31 mouse cellular contexts compared by ENCODE assay signal in the genomic region with DNA sequence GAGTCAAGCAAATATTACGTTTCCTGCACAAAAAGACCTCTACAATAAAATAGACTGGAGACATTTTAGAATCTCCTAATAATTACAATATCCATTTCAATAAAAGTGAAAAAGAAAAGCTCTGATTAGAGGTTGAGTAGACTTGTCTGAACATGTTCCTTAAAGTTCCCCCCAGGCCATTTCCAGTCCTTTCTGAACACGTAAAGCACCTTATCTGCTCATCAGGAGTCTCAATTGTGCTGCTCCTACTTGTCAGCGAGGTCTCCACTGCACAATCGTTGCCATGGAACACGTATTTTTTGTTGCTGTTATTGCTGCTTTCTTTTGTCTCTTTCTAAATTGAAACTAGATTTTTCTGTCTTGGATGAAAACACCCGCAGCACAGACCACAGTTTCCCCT. TPM values are rescaled to one million over a fixed set of nuclear protein-coding genes. Genes with fewer than 3 reads are reported as not detected.
DNase-seq lines count a peak whose midpoint lies in the region; ATAC-seq and TF ChIP-seq lines count a peak whose summit lies in the region.
"Had no signal": no experiment of that assay in that cellular context is flagged by ENCODE, and none has a peak within 500 bp of the region (broad histone marks: within the 10 kb centered on the region; RNA-seq: fewer than 3 reads in every experiment).

No protein-coding gene starts in this region.

- no peak for ATAC-seq in forebrain, embryonic 13.5 days
- ATAC-seq: inflammation-experienced regulatory T-cells, adult 6 months; lung, postnatal 0 days had no signal

- H3K4me1 ChIP-seq in CH12.LX (ENCODE audit: control insufficient read depth in 1 of 2, insufficient read depth in 2 of 2) (peaks cover 0 to 11% of the 10 kb centered on the region in 2 experiments; a peak in 1 of 4 replicates), ES-E14 (ENCODE audit: control insufficient read depth in 2 of 2, insufficient read depth in 2 of 2, low read length in 2 of 2, poor library complexity in 1 of 2) (no peaks in the 10 kb centered on the region)
- H3K4me1 ChIP-seq in embryonic fibroblast, embryonic 13.5 days (ENCODE audit: control insufficient read depth, insufficient read depth, low read length) = peaks cover 4% of the 10 kb centered on the region; the same call in 1 of the 2 replicates
- no peaks in the 10 kb centered on the region for H3K4me1 ChIP-seq in forebrain, embryonic 13.5 days
- H3K4me1 ChIP-seq: heart, embryonic 12.5 days; hindbrain, embryonic 15.5 days; liver, embryonic 13.5 days; midbrain, embryonic 10.5 days; neural tube, embryonic 13.5 days had no signal

- TF ChIP-seq EP300 in CH12.LX (IDR thresholded peaks at IDR 0.05; ENCODE audit: low read length) = 0 out of 2 replicates have a peak, but pooled peaks have one; percentile 38

- no peak for DNase-seq in layer of hippocampus, adult 2 months (ENCODE audit: low spot score in 2 of 2)
- no peak for DNase-seq in layer of hippocampus, adult 8-10 months (ENCODE audit: low spot score in 2 of 2)
- DNase-seq in CH12.LX (ENCODE audit: extremely low read depth) (no peak), ES-E14 (ENCODE audit: low read depth, low spot score) (no peak)
- no peak for DNase-seq in right cerebral cortex, postnatal 4 days
- DNase-seq in spleen, adult 12 weeks (ENCODE audit: low spot score) = no peak
- DNase-seq: adrenal gland, postnatal 10 days; cerebellum, adult 8-10 months; cerebellum, postnatal 25 days; gastrocnemius, postnatal 36 days; heart, adult 2 months; heart, postnatal 4 days; kidney, adult 11 months; kidney, postnatal 14 days; liver, embryonic 13.5 days; lung, adult 18-20 months; lung, postnatal 4 days; thymus, postnatal 14 days had no signal

- peak overlapping the region; percentile 86 for H3K4me2 ChIP-seq in CH12.LX (ENCODE audit: insufficient read depth, low read depth, poor library complexity, severe bottlenecking)
- H3K4me2 ChIP-seq in forebrain, embryonic 13.5 days = no peak overlapping the region
- H3K4me2 ChIP-seq: heart, embryonic 12.5 days; hindbrain, embryonic 15.5 days; liver, embryonic 13.5 days; neural tube, embryonic 13.5 days had no signal

- peak overlapping the region; percentile 22; the same call in 1 of the 2 replicates for H3K4me3 ChIP-seq in layer of hippocampus, adult 2 months
- H3K4me3 ChIP-seq in CH12.LX (replicated peaks in 1 of 3; ENCODE audit: low read depth in 2 of 3, low read length in 2 of 3, poor library complexity in 1 of 3) (peak overlapping the region in 1 of 3 experiments; percentile 13), ES-E14 (ENCODE audit: insufficient read depth in 1 of 2, low read depth in 1 of 2, low read length in 2 of 2, poor library complexity in 1 of 2, severe bottlenecking in 1 of 2) (no peak overlapping the region)
- no peak overlapping the region for H3K4me3 ChIP-seq in embryonic fibroblast, embryonic 13.5 days (ENCODE audit: insufficient read depth, low read length)
- H3K4me3 ChIP-seq in forebrain, embryonic 13.5 days = no peak overlapping the region
- H3K4me3 ChIP-seq: heart, adult 2 months; heart, embryonic 12.5 days; hindbrain, embryonic 15.5 days; liver, embryonic 13.5 days; midbrain, embryonic 10.5 days; neural tube, embryonic 13.5 days had no signal

- no peaks in the 10 kb centered on the region for H3K79me2 ChIP-seq in CH12.LX (replicated peaks; ENCODE audit: control insufficient read depth, extremely low read depth, insufficient read depth, poor library complexity, severe bottlenecking)

- no peaks in the 10 kb centered on the region for H3K27me3 ChIP-seq in CH12.LX (replicated peaks)
- no peaks in the 10 kb centered on the region for H3K27me3 ChIP-seq in forebrain, embryonic 13.5 days
- H3K27me3 ChIP-seq: heart, embryonic 12.5 days; hindbrain, embryonic 15.5 days; liver, embryonic 13.5 days; neural tube, embryonic 13.5 days had no signal

- H3K9ac ChIP-seq in CH12.LX (ENCODE audit: insufficient read depth, low read depth) (peak overlapping the region; percentile 86), ES-E14 (ENCODE audit: insufficient read depth, low read depth, low read length, poor library complexity, severe bottlenecking) (no peak overlapping the region)
- no peak overlapping the region for H3K9ac ChIP-seq in forebrain, embryonic 13.5 days
- H3K9ac ChIP-seq: heart, embryonic 12.5 days; hindbrain, embryonic 15.5 days; liver, embryonic 13.5 days; neural tube, embryonic 13.5 days had no signal

- H3K9me3 ChIP-seq in CH12.LX (replicated peaks; ENCODE audit: low read length) (no peaks in the 10 kb centered on the region), ES-E14 (ENCODE audit: control insufficient read depth, insufficient read depth, low read depth, low read length) (no peaks in the 10 kb centered on the region)
- no peaks in the 10 kb centered on the region for H3K9me3 ChIP-seq in forebrain, embryonic 13.5 days (replicated peaks)
- H3K9me3 ChIP-seq: heart, embryonic 12.5 days; hindbrain, embryonic 15.5 days; liver, embryonic 13.5 days; midbrain, embryonic 10.5 days; neural tube, embryonic 13.5 days had no signal

- dilution Hi-C loops in CH12.LX (cut with MboI; ENCODE audit: extremely low pct_ligation_motif_present, extremely low pct_unique_long_range_greater_than_20kb, low sequenced_read_pairs) = no loop called here

- 60% methylated on average over 6 of the region's 6 CpGs for WGBS in forebrain, embryonic 13.5 days

- no peak for TF ChIP-seq CTCF in layer of hippocampus, adult 2 months (conservative IDR thresholded peaks at IDR 0.05)
- no peak for TF ChIP-seq CTCF in CH12.LX (conservative IDR thresholded peaks at IDR 0.05 in 1 of 2, IDR thresholded peaks at IDR 0.05 in 1 of 2; ENCODE audit: low read depth in 2 of 2, low read length in 2 of 2)
- no peak for TF ChIP-seq CTCF in embryonic fibroblast, embryonic 13.5 days (IDR thresholded peaks at IDR 0.05; ENCODE audit: borderline replicate concordance, insufficient read depth, low read length)

- no peak for TF ChIP-seq RAD21 in CH12.LX (IDR thresholded peaks at IDR 0.05; ENCODE audit: low read depth, low read length)

- no peaks in the 10 kb centered on the region for H3K36me3 ChIP-seq in CH12.LX (replicated peaks in 1 of 2; ENCODE audit: control insufficient read depth in 1 of 2, insufficient read depth in 1 of 2, low read length in 1 of 2)
- no peaks in the 10 kb centered on the region for H3K36me3 ChIP-seq in ES-E14 (ENCODE audit: control insufficient read depth, insufficient read depth, low read length, poor library complexity, severe bottlenecking)
- no peaks in the 10 kb centered on the region for H3K36me3 ChIP-seq in forebrain, embryonic 13.5 days (ENCODE audit: poor library complexity, severe bottlenecking)
- H3K36me3 ChIP-seq: heart, embryonic 12.5 days; hindbrain, embryonic 15.5 days; liver, embryonic 13.5 days; midbrain, embryonic 10.5 days; neural tube, embryonic 13.5 days had no signal

- peak overlapping the region; percentile 56 for H3K27ac ChIP-seq in layer of hippocampus, adult 2 months
- H3K27ac ChIP-seq in CH12.LX (ENCODE audit: insufficient read depth, low read depth) (peak overlapping the region; percentile 20; the same call in 1 of the 2 replicates), ES-E14 (ENCODE audit: insufficient read depth, low read depth, low read length, poor library complexity, severe bottlenecking) (peak overlapping the region; percentile 31; the same call in 1 of the 2 replicates)
- H3K27ac ChIP-seq in embryonic fibroblast, embryonic 13.5 days (ENCODE audit: insufficient read depth, low read length) = peak overlapping the region; percentile 78
- H3K27ac ChIP-seq in forebrain, embryonic 13.5 days = no peak overlapping the region
- H3K27ac ChIP-seq: heart, adult 2 months; hindbrain, embryonic 15.5 days; liver, embryonic 13.5 days; midbrain, embryonic 10.5 days; neural tube, embryonic 13.5 days had no signal

- in situ Hi-C loops in CH12.LX (cut with MboI; ENCODE audit: low pct_ligation_motif_present, low pct_unique_long_range_greater_than_20kb, low sequenced_read_pairs) = no loop called here
- in situ Hi-C loops in ES-E14 (cut with MboI; ENCODE audit: low sequenced_read_pairs in 2 of 2, unreplicated experiment in 2 of 2) = no loop called here

- TF ChIP-seq POLR2A in CH12.LX (IDR thresholded peaks at IDR 0.05; ENCODE audit: low read depth, low read length) = no peak
- no peak for TF ChIP-seq POLR2A in embryonic fibroblast, embryonic 13.5 days (IDR thresholded peaks at IDR 0.05; ENCODE audit: low read depth, low read length)

TF ChIP-seq in CH12.LX, 34 proteins besides CTCF, POLR2A, EP300 and RAD21 (continues in another document):
- TF ChIP-seq GABPA (IDR thresholded peaks at IDR 0.05; ENCODE audit: insufficient replicate concordance, low read depth, low read length) = no peak

TF ChIP-seq in ES-E14, 5 proteins besides CTCF, POLR2A, EP300 and RAD21 (continues in another document):
- TF ChIP-seq ZNF384 (IDR thresholded peaks at IDR 0.05; ENCODE audit: low read depth, low read length) (no peak), ZC3H11A (IDR thresholded peaks at IDR 0.05; ENCODE audit: borderline replicate concordance, low read depth, low read length) (no peak)

RNA-seq across cellular contexts. Expression of a gene that starts 7.3 kb away (rescaled TPM):
- total RNA-seq in layer of hippocampus, adult 2 months (2021) = 1 to 10 TPM; 8.5 to 9.5 TPM
- total RNA-seq in layer of hippocampus, adult 8-10 months (2022) = 10 to 100 TPM; 10.4 to 28.1 (median 17.7) TPM
- total RNA-seq in CH12.LX (2012; rRNA removed) (8.4 and 9.7 TPM in 2 replicates), CH12.LX (2014; rRNA removed) (1.3 and 2.3 TPM in 2 replicates), ES-E14 (2012; rRNA removed) (37.6 and 55.7 TPM in 2 replicates)
- 1.6 and 1.8 TPM in 2 replicates for polyA plus RNA-seq in CH12.LX (2012; ENCODE audit: insufficient read length, low read depth)
- 103 and 119 TPM in 2 replicates for polyA plus RNA-seq in embryonic fibroblast, embryonic 13.5 days (2011; ENCODE audit: insufficient read length, low read depth, missing spikeins)
- 7.7 and 8.6 TPM in 2 replicates for polyA plus RNA-seq in forebrain, embryonic 13.5 days (2015; fragmentation: Nextera tagmentation; extraction: Ambion mirVana)

RNA-seq across cellular contexts. Expression of a gene that starts 14.6 kb away (rescaled TPM):
- total RNA-seq in layer of hippocampus, adult 2 months (2021) = 10 to 100 TPM in 1 of 2 experiments, 1 to 10 TPM in 1; 9.8 to 11.9 TPM
- total RNA-seq in layer of hippocampus, adult 8-10 months (2022) = 10 to 100 TPM; 11.7 to 16.1 (median 13.8) TPM
- total RNA-seq in CH12.LX (2012; rRNA removed) (7.2 and 10.9 TPM in 2 replicates), CH12.LX (2014; rRNA removed) (14.5 and 14.9 TPM in 2 replicates), ES-E14 (2012; rRNA removed) (7.3 and 8.3 TPM in 2 replicates)
- 9.3 and 9.8 TPM in 2 replicates for polyA plus RNA-seq in CH12.LX (2012; ENCODE audit: insufficient read length, low read depth)
- 31.6 and 50.1 TPM in 2 replicates for polyA plus RNA-seq in embryonic fibroblast, embryonic 13.5 days (2011; ENCODE audit: insufficient read length, low read depth, missing spikeins)
- 19.0 and 19.5 TPM in 2 replicates for polyA plus RNA-seq in forebrain, embryonic 13.5 days (2015; fragmentation: Nextera tagmentation; extraction: Ambion mirVana)

RNA-seq across cellular contexts. Expression of a gene that starts 47.0 kb away (rescaled TPM):
- total RNA-seq in layer of hippocampus, adult 2 months (2021) = not detected
- total RNA-seq in layer of hippocampus, adult 8-10 months (2022) = not detected
- total RNA-seq in CH12.LX (2012; rRNA removed) (not detected in 2 replicates), CH12.LX (2014; rRNA removed) (not detected in 2 replicates), ES-E14 (2012; rRNA removed) (not detected in 2 replicates)
- polyA plus RNA-seq in CH12.LX (2012; ENCODE audit: insufficient read length, low read depth) = 0.08 and 0.11 TPM in 2 replicates
- polyA plus RNA-seq in embryonic fibroblast, embryonic 13.5 days (2011; ENCODE audit: insufficient read length, low read depth, missing spikeins) = not detected in 2 replicates
- 0.52 and 0.63 TPM in 2 replicates for polyA plus RNA-seq in forebrain, embryonic 13.5 days (2015; fragmentation: Nextera tagmentation; extraction: Ambion mirVana)
- total RNA-seq: adrenal gland, postnatal 10 days; gastrocnemius, postnatal 36 days; heart, adult 2 months; heart, postnatal 4 days; layer of hippocampus, postnatal 14 days; left cerebral cortex, adult 8-10 months; left cerebral cortex, postnatal 36 days; midbrain, postnatal 0 days had no signal
- polyA plus RNA-seq: small intestine, adult 2 months had no signal
